Mouse (Mus musculus) intestine, embryonic 14.5 days (tissue): Measurements from ENCODE around the gene Dpagt1. TPM values are rescaled to one million over a fixed set of nuclear protein-coding genes. Genes with fewer than 3 reads are reported as not detected.
A peak's percentile ranks its signal among the peaks of the same experiment; 100 is the strongest.

Experiments used
- ATAC-seq: fragments of 200-750 bp; cut with Nextera tagmentation; replicated peaks from 2 replicates; pipeline ENCODE4 v1.8.0; 2017; ENCODE audit warnings: low read depth, moderate number of reproducible peaks, moderate TSS enrichment, moderate library complexity; ENCODE audit not compliant: low FRiP score, low TSS enrichment
- DNase-seq: peaks from one replicate; pipeline ENCODE4 v3.0.0-alpha.2; 2018; ENCODE audit warnings: low spot score
- H3K27ac ChIP-seq: fragments of 300-500 bp; sonication (generic); 2 replicates; pipeline ENCODE4 v1.5.1; 2014; ENCODE audit warnings: low read depth, mild to moderate bottlenecking, control low read depth
- H3K27me3 ChIP-seq: fragments of 300-500 bp; sonication (generic); replicated peaks from 2 replicates; pipeline ENCODE4 v1.6.1; 2014; ENCODE audit warnings: low read length, control low read depth; ENCODE audit not compliant: control insufficient read depth, insufficient read depth
- H3K36me3 ChIP-seq: fragments of 300-500 bp; sonication (generic); 2 replicates; pipeline ENCODE4 v1.6.1; 2014; ENCODE audit warnings: low read length, control low read depth; ENCODE audit not compliant: control insufficient read depth, insufficient read depth
- H3K4me1 ChIP-seq: fragments of 300-500 bp; sonication (generic); replicated peaks from 2 replicates; pipeline ENCODE4 v1.6.1; 2014; ENCODE audit warnings: low read length, control low read depth, mixed read lengths; ENCODE audit not compliant: control insufficient read depth, insufficient read depth
- H3K4me2 ChIP-seq: fragments of 300-500 bp; sonication (generic); 2 replicates; pipeline ENCODE4 v1.6.1; 2014; ENCODE audit warnings: low read length
- H3K4me3 ChIP-seq: fragments of 300-500 bp; sonication (generic); 2 replicates; pipeline ENCODE4 v1.5.1; 2014; ENCODE audit warnings: low read depth, low read length, control low read depth, mixed read lengths
- H3K9ac ChIP-seq: fragments of 300-500 bp; sonication (generic); 2 replicates; pipeline ENCODE4 v1.6.1; 2014; ENCODE audit warnings: mild to moderate bottlenecking, low read length
- H3K9me3 ChIP-seq: fragments of 300-500 bp; sonication (generic); 2 replicates; pipeline ENCODE4 v1.6.1; 2016; ENCODE audit warnings: low read length, control low read depth; ENCODE audit not compliant: control insufficient read depth
- WGBS: fragments of 180-500 bp; shearing (Covaris S2); extraction: QIAGEN DNeasy Blood & Tissue Kit; methylation state at CpG from one replicate; pipeline ENCODE4 v1.1.7; 2014; 5-methylcytosine and 5-hydroxymethylcytosine counted together
- polyA plus RNA-seq: library from polyadenylated mRNA; unstranded; fragments of >200 nt; fragmentation: Nextera tagmentation; extraction: Ambion mirVana; gene quantifications from 2 replicates; pipeline ENCODE4 v1.2.1, GENCODE M21; 2014

The Dpagt1 gene
- polyA plus RNA-seq, 1 experiment from 2014 or later: 45.4 TPM

DNA sequence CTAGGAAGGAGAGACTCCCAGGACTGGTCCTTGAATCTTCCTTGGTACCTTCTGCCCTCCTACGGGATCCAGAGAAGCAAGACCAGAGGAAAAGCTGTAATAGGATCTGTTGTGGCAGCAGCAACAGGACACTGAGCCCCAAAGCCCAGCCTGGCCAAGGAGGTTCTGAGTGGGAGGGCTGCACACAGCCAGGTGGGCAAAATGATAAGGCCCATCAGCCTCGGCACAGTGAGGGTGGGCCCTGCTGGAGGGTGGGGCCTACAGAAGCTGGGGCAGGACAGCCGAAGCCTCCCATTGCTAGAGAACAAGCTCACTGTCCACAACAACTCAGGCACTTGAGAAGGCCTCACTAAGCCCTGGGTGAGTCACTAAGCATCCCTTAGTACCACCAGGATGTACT is 16.4 kb downstream of the Dpagt1 start:
- DNase-seq: no peak
- no peak for ATAC-seq
- H3K27ac ChIP-seq: no peak overlapping the region
- no peaks in the 10 kb centered on the region for H3K9me3 ChIP-seq
- peaks cover 28% of the 10 kb centered on the region for H3K36me3 ChIP-seq
- 63% methylated on average over 3 of the region's 3 CpGs for WGBS
- H3K4me2 ChIP-seq: no peak overlapping the region
- H3K4me1 ChIP-seq: peaks cover 13% of the 10 kb centered on the region
- H3K27me3 ChIP-seq: no peaks in the 10 kb centered on the region
- no peak overlapping the region for H3K4me3 ChIP-seq
- H3K9ac ChIP-seq: no peak overlapping the region

DNA sequence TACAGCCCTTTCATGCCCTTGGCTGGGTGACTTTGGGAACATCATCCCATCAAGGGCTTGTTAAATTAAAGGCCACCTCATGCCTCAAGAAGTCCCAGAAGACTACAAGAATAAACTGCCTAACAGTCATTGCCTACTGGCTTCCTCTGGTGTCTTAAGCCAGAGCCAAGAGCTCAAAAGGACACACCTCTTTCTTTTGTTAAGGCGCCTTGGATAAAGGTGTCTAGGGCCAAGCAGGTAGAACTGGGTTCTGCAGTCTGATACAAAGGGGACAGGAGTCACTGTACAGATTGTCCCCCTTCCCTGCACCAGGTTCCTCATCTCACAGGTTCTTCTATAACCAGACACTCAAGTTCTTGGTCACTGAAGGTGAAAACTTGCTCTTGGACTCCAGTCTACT is 16.8 kb downstream of the Dpagt1 start:
- Histone ChIP-seq H3K9ac (no peak overlapping the region), H3K4me3 (no peak overlapping the region), H3K4me2 (peak overlapping the region; percentile 68), H3K36me3 (peaks cover 28% of the 10 kb centered on the region), H3K4me1 (peaks cover 9% of the 10 kb centered on the region), H3K27me3 (no peaks in the 10 kb centered on the region), H3K27ac (0 out of 2 replicates have a peak overlapping the region, but pooled peaks have one; percentile 29), H3K9me3 (no peaks in the 10 kb centered on the region)
- 86% methylated on average over 1 of the region's 1 CpGs for WGBS
- ATAC-seq (no peak), DNase-seq (no peak)

DNA sequence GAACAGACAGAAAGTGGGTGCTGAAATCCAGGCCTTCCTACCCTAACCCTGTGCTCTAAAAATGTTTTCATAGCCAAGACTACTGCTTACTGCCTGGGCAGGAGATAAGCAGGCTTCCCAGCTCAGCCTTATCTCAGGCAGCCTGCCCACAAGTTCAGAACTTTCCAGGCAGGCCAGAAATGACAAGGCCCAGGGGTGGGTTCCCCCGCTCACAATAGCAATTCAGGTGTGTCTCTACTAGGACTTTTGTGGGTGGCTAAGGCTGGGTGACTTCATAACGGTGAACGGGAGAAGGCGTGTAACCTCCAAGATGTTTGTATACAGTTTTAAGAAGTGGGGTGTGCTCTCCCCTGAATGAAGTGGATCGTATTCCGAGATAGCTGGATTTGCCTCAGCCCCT is 17.5 kb downstream of the Dpagt1 start:
- peak overlapping the region; percentile 63 for H3K4me3 ChIP-seq
- DNase-seq (peak; percentile 56), ATAC-seq (no peak)
- H3K9me3 ChIP-seq: no peaks in the 10 kb centered on the region
- peak overlapping the region; percentile 68 for H3K4me2 ChIP-seq
- WGBS: 8% methylated on average over 6 of the region's 6 CpGs
- peak overlapping the region; percentile 67 for H3K9ac ChIP-seq
- H3K36me3 ChIP-seq: peaks cover 33% of the 10 kb centered on the region
- peaks cover 9% of the 10 kb centered on the region for H3K4me1 ChIP-seq
- no peaks in the 10 kb centered on the region for H3K27me3 ChIP-seq
- peak overlapping the region; percentile 94; the same call in 1 of the 2 replicates for H3K27ac ChIP-seq

DNA sequence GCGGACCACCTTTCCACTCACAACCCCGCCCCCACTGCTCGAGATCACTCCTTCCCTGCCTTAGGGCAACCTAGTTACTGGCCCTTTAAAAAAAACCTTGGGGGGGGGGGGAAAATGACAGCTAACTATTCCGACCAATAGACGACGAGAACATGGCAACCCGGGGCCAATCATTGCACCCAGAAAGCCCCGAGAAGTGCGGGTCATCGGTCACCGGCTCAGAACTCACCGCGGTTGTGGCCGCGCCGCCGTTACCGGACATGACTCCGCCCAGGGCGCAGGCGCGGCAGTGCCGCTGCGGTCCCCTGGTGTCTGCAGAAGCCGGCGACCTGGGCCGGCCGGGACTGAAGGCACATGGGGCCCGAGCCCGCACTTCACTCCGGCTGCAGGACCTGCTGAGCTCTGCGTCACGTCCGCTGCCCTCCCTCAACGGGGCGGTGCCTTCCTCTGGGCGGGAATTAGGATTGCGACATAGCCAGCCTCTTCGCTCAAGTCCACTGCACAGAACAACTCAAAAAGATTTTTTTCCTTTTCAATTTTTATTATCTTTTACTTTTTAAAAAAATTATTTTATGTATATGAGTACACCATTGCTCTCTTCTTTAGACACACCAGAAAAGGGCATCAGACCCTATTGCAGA is 18.1 kb downstream of the Dpagt1 start, which contains the start of gene Hmbs:
TSS of gene Hmbs (minus strand) at position 448 of the 641 bp plus-strand sequence.
- Histone ChIP-seq H3K4me2 (peak within 1 kb of the TSS; percentile 68), H3K9me3 (no peaks in the 10 kb centered on the region), H3K4me3 (peak within 1 kb of the TSS; percentile 63), H3K9ac (peak within 1 kb of the TSS; percentile 67), H3K27me3 (no peaks in the 10 kb centered on the region), H3K27ac (peak within 1 kb of the TSS; percentile 94), H3K4me1 (peaks cover 9% of the 10 kb centered on the region), H3K36me3 (peaks cover 33% of the 10 kb centered on the region)
- under 1% methylated on average over 39 of the region's 39 CpGs for WGBS
- peak; percentile 97 for ATAC-seq
- DNase-seq: peak; percentile 97

DNA sequence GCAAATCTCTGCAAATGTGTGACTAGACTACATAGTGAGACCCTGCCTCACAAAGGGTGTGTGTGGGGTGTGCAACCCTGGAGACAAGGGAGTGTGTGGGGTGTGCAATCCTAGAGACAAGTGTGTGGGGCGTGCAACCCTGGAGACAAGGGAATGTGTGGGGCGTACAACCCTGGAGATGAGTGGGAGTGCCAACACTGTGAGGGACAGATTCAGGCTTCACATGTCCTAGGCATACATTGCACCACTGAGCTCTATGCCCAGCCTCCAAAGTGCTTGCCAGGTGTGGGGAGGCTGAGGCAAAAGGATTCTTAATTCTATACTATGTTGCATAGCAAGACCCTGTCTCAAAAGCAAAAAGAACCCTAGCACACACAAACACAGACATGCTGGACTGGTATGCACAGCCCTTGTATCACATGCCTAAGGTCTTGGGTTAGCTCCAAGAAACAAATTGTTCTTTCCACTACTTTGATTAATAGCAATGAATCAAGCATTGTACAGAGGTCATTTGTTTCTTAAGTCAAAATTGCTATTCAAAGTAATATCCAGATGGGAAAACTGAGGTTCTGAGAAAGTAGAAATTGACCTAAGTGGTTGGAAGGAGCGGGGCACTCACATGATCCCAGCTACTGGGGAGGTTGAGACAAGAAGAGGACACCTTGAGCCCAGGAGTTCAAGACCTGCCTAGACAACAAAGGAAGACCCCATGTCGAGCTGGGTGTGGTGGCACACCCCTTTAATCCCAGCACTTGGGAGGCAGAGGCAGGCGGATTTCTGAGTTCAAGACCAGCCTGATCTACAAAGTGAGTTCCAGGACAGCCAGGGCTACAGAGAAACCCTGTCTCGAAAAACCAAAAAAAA is 20.0 kb downstream of the Dpagt1 start:
- DNase-seq (no peak), ATAC-seq (no peak)
- H3K4me2 ChIP-seq: no peak overlapping the region
- H3K4me1 ChIP-seq: peaks cover 9% of the 10 kb centered on the region
- peaks cover 48% of the 10 kb centered on the region for H3K36me3 ChIP-seq
- H3K27ac ChIP-seq: no peak overlapping the region
- H3K27me3 ChIP-seq: no peaks in the 10 kb centered on the region
- H3K9me3 ChIP-seq: no peaks in the 10 kb centered on the region
- WGBS: 87% methylated on average over 6 of the region's 6 CpGs
- no peak overlapping the region for H3K4me3 ChIP-seq
- H3K9ac ChIP-seq: no peak overlapping the region

DNA sequence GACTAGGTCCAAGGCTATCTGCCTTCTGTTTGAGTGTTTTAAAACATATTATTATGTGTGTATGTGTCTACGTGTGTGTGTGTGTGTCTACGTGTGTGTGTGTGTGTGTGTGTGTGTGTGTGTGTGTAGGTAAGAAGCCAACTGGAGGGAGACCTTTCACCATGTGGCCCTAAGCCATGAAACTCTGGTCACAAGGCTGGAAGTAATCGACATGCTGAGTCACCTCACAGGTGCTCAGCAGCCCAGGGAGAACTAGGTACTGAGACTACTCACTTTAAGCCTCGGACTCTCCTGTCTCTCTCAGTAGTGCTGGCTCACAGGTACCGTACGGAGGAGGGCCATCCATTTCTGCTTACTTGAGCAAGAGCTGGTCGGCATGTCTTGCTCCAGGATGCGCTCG is 21.3 kb downstream of the Dpagt1 start:
- H3K36me3 ChIP-seq: peaks cover 57% of the 10 kb centered on the region
- no peak overlapping the region for H3K9ac ChIP-seq
- DNase-seq (no peak), ATAC-seq (no peak)
- H3K27me3 ChIP-seq: no peaks in the 10 kb centered on the region
- no peak overlapping the region for H3K27ac ChIP-seq
- H3K9me3 ChIP-seq: no peaks in the 10 kb centered on the region
- WGBS: 90% methylated on average over 9 of the region's 9 CpGs
- no peak overlapping the region for H3K4me3 ChIP-seq
- peaks cover 9% of the 10 kb centered on the region for H3K4me1 ChIP-seq
- no peak overlapping the region for H3K4me2 ChIP-seq

DNA sequence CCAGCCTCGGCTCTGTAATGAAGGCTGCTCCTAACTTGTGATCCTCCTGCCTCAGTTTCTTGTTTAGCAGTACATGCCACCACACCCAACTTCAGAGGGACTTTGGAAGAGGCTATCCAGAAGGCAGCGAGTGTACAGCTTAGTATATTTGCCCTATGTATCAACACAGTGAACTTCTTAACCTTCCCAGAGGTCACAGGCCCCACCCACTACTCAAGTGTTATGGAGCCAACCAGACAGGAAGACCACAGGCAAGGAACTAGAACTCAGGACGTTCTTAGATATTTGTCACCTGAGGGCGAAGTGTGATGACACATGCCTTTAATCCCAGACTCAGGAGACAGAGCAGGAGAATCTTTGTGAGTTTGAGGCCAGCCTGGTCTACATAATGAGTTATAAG is 21.8 kb downstream of the Dpagt1 start:
- ATAC-seq (no peak), DNase-seq (no peak)
- Histone ChIP-seq H3K4me3 (no peak overlapping the region), H3K27me3 (no peaks in the 10 kb centered on the region), H3K9ac (no peak overlapping the region), H3K36me3 (peaks cover 61% of the 10 kb centered on the region), H3K4me1 (peaks cover 6% of the 10 kb centered on the region), H3K4me2 (no peak overlapping the region), H3K9me3 (no peaks in the 10 kb centered on the region), H3K27ac (no peak overlapping the region)
- WGBS: 92% methylated on average over 4 of the region's 4 CpGs

DNA sequence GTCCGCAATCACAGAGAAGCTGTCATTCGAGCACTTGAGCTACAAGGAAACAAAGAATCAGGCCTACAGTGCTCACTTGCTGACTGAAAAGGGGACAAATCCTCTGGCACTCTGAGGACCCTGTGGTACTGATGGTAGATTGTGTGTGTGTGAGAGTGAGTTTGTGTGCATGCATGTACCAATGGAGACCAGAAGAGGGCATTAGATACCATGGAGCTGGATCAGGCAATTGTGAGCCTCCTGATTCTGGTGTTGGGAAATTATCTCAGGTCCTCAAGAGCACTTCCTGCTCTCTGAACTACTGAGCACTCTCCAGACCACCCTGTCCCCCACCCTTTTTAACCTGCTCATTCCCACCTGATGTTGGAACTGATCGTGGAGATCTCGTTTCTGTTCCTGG is 22.7 kb downstream of the Dpagt1 start:
- Histone ChIP-seq H3K9me3 (no peaks in the 10 kb centered on the region), H3K4me2 (no peak overlapping the region), H3K36me3 (peaks cover 70% of the 10 kb centered on the region), H3K4me3 (no peak overlapping the region), H3K9ac (no peak overlapping the region), H3K27me3 (no peaks in the 10 kb centered on the region), H3K27ac (no peak overlapping the region), H3K4me1 (no peaks in the 10 kb centered on the region)
- DNase-seq: no peak
- WGBS: 98% methylated on average over 4 of the region's 4 CpGs
- no peak for ATAC-seq
